27 mouse cellular contexts compared by ENCODE assay signal in the genomic region with DNA sequence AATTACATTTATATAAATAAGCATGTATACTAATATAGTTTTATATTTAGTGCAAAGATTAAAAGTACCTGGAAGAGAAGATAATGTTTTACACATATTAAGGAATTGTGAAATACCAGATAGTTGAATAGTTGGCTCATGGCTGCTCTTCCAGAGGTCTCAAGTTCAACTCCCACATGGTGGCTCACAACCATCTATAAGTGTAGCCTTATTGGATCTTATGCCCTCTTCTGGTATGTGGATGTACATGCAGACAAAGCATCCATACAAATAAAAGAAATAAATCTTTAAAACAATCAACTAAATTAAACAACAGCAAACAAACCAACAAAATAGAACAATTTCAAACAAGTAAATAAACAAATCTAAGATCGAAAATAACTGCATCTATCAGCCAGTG. TPM values are rescaled to one million over a fixed set of nuclear protein-coding genes. Genes with fewer than 3 reads are reported as not detected.
"Had no signal": no experiment of that assay in that cellular context is flagged by ENCODE, and none has a peak within 500 bp of the region (broad histone marks: within the 10 kb centered on the region; RNA-seq: fewer than 3 reads in every experiment).

No protein-coding gene starts in this region.

- H3K4me1 ChIP-seq: kidney, embryonic 15.5 days; liver, embryonic 13.5 days; lung, embryonic 15.5 days; midbrain, embryonic 10.5 days had no signal

- H3K36me3 ChIP-seq: kidney, embryonic 15.5 days; liver, embryonic 13.5 days; lung, embryonic 15.5 days; midbrain, embryonic 10.5 days had no signal

- H3K27me3 ChIP-seq: kidney, embryonic 15.5 days; liver, embryonic 13.5 days; lung, embryonic 15.5 days; megakaryocyte, embryonic 14.5 days had no signal

- H3K9ac ChIP-seq: kidney, embryonic 15.5 days; liver, embryonic 13.5 days; lung, embryonic 15.5 days had no signal

- H3K9me3 ChIP-seq: kidney, embryonic 15.5 days; liver, embryonic 13.5 days; lung, embryonic 15.5 days; megakaryocyte, embryonic 14.5 days; midbrain, embryonic 10.5 days had no signal

- H3K27ac ChIP-seq: kidney, embryonic 15.5 days; left cerebral cortex, adult 2 months; liver, embryonic 13.5 days; lung, embryonic 15.5 days; midbrain, embryonic 10.5 days had no signal

- H3K4me2 ChIP-seq: kidney, embryonic 15.5 days; liver, embryonic 13.5 days; lung, embryonic 15.5 days had no signal

- H3K4me3 ChIP-seq: kidney, embryonic 15.5 days; left cerebral cortex, adult 2 months; liver, embryonic 13.5 days; lung, embryonic 15.5 days; megakaryocyte, embryonic 14.5 days; midbrain, embryonic 10.5 days had no signal

- DNase-seq: kidney, adult 8-10 months; kidney, postnatal 10 days; kidney, postnatal 36 days; layer of hippocampus, adult 9-11 months; layer of hippocampus, postnatal 36 days; liver, embryonic 13.5 days; lung, adult 18-20 months; lung, postnatal 10 days; lung, postnatal 36 days; midbrain, embryonic 14.5 days; right cerebral cortex, adult 18-20 months; right cerebral cortex, postnatal 14 days; right cerebral cortex, postnatal 4 days; thymus, adult 18-20 months; thymus, postnatal 36 days had no signal

RNA-seq across cellular contexts. Expression of gene Gm6899, which starts 49.1 kb away (rescaled TPM):
- polyA plus RNA-seq: kidney, embryonic 15.5 days; limb, embryonic 11.5 days; limb, embryonic 14.5 days; liver, adult 2 months; lung, embryonic 15.5 days; midbrain, embryonic 14.5 days; midbrain, postnatal 0 days; neural tube, embryonic 11.5 days; neural tube, embryonic 14.5 days; urinary bladder, adult 2 months had no signal
